9 mouse cellular contexts compared by ENCODE assay signal in the genomic region with DNA sequence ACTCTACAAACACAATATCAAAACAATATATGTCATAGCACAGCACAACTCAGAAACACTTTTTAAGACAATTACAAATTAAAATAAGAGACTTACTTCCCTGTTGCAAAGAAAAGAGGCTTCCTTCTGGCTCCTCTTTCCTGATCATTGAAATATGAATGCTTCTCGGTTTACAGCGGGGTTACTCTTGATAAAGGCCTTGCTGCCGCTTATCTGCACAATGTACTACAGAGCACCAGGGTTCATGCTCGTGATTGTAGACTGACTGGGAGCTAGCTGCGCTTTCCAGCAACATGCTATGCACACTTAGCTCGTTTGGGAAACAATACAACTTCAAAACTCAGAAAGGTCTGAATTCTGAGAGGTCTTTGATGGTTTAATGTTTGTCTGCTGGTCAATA. TPM values are rescaled to one million over a fixed set of nuclear protein-coding genes. Genes with fewer than 3 reads are reported as not detected.
DNase-seq lines count a peak whose midpoint lies in the region; ATAC-seq and TF ChIP-seq lines count a peak whose summit lies in the region.
"Had no signal": no experiment of that assay in that cellular context is flagged by ENCODE, and none has a peak within 500 bp of the region (broad histone marks: within the 10 kb centered on the region; RNA-seq: fewer than 3 reads in every experiment).

No protein-coding gene starts in this region.

- peak overlapping the region; percentile 51; the same call in 1 of the 2 replicates for H3K27ac ChIP-seq in forebrain, embryonic 10.5 days
- H3K27ac ChIP-seq in forebrain, postnatal 0 days (ENCODE audit: low read depth, low read length): no peak overlapping the region
- no peak overlapping the region for H3K27ac ChIP-seq in testis, adult 2 months (ENCODE audit: control insufficient read depth, insufficient read depth, low read depth, low read length)
- peak overlapping the region; percentile 58 for H3K27ac ChIP-seq in liver, embryonic 13.5 days

- 62% methylated on average over 6 of the region's 6 CpGs for WGBS in forebrain, embryonic 10.5 days
- 59% methylated on average over 6 of the region's 6 CpGs for WGBS in forebrain, postnatal 0 days
- WGBS in liver, embryonic 13.5 days (ENCODE audit: insufficient replicate concordance): 14% methylated on average over 6 of the region's 6 CpGs

- H3K4me2 ChIP-seq in forebrain, postnatal 0 days (ENCODE audit: low read depth): no peak overlapping the region
- peak overlapping the region; percentile 64 for H3K4me2 ChIP-seq in liver, embryonic 13.5 days

- H3K9ac ChIP-seq in forebrain, postnatal 0 days: no peak overlapping the region
- peak overlapping the region; percentile 46 for H3K9ac ChIP-seq in liver, embryonic 13.5 days

- H3K9me3 ChIP-seq in forebrain, embryonic 10.5 days: no peaks in the 10 kb centered on the region
- no peaks in the 10 kb centered on the region for H3K9me3 ChIP-seq in forebrain, postnatal 0 days (ENCODE audit: low read length)
- H3K9me3 ChIP-seq in liver, embryonic 13.5 days (replicated peaks): no peaks in the 10 kb centered on the region

- no peak for ATAC-seq in forebrain, postnatal 0 days
- peak; percentile 33; the same call in 1 of the 2 replicates for ATAC-seq in liver, embryonic 13.5 days (ENCODE audit: low read depth)

- H3K27me3 ChIP-seq in forebrain, embryonic 10.5 days (ENCODE audit: poor library complexity, severe bottlenecking): no peaks in the 10 kb centered on the region
- no peaks in the 10 kb centered on the region for H3K27me3 ChIP-seq in forebrain, postnatal 0 days (ENCODE audit: insufficient read depth, low read length)
- no peaks in the 10 kb centered on the region for H3K27me3 ChIP-seq in testis, adult 2 months (ENCODE audit: control insufficient read depth, insufficient read depth, low read length)
- H3K27me3 ChIP-seq in liver, embryonic 13.5 days: no peaks in the 10 kb centered on the region

- TF ChIP-seq CTCF in forebrain, postnatal 0 days (IDR thresholded peaks at IDR 0.05; ENCODE audit: low read depth): no peak
- no peak for TF ChIP-seq CTCF in testis, adult 2 months (IDR thresholded peaks at IDR 0.05; ENCODE audit: control insufficient read depth, insufficient read depth, insufficient replicate concordance, low read depth, low read length)

- H3K36me3 ChIP-seq in forebrain, embryonic 10.5 days (replicated peaks): 0 out of 2 replicates have a peak, but pooled peaks cover 9% of the 10 kb centered on the region
- no peaks in the 10 kb centered on the region for H3K36me3 ChIP-seq in forebrain, postnatal 0 days (ENCODE audit: insufficient read depth)
- H3K36me3 ChIP-seq in testis, adult 2 months (ENCODE audit: control insufficient read depth, insufficient read depth, low read length): no peaks in the 10 kb centered on the region
- peaks cover 3% of the 10 kb centered on the region; the same call in 1 of the 2 replicates for H3K36me3 ChIP-seq in liver, embryonic 13.5 days

- no peak for TF ChIP-seq POLR2A in testis, adult 2 months (IDR thresholded peaks at IDR 0.05; ENCODE audit: control insufficient read depth, low read depth, low read length)

- H3K4me3 ChIP-seq in forebrain, embryonic 10.5 days: peak overlapping the region; percentile 98
- H3K4me3 ChIP-seq in forebrain, postnatal 0 days (ENCODE audit: low read depth, low read length): no peak overlapping the region
- peak overlapping the region; percentile 57; the same call in 1 of the 2 replicates for H3K4me3 ChIP-seq in testis, adult 2 months (ENCODE audit: control insufficient read depth, low read depth, low read length)
- H3K4me3 ChIP-seq in liver, embryonic 13.5 days (replicated peaks): peak overlapping the region; percentile 98

- no peak for DNase-seq in forebrain, embryonic 10.5 days (ENCODE audit: extremely low spot score, low spot score)
- no peak for DNase-seq in forebrain, postnatal 0 days
- DNase-seq in testis, postnatal 10 days (ENCODE audit: low spot score): no peak
- peak; percentile 29 for DNase-seq in liver, embryonic 13.5 days
- no peak for DNase-seq in spleen, adult 18-20 months
- DNase-seq in cerebellum, postnatal 14 days: no peak
- DNase-seq in layer of hippocampus, adult 9-10 months (ENCODE audit: low spot score): no peak

- peaks cover 18% of the 10 kb centered on the region for H3K4me1 ChIP-seq in forebrain, embryonic 10.5 days
- H3K4me1 ChIP-seq in forebrain, postnatal 0 days (ENCODE audit: insufficient read depth): no peaks in the 10 kb centered on the region
- H3K4me1 ChIP-seq in testis, adult 2 months (ENCODE audit: control insufficient read depth, insufficient read depth, low read length): no peaks in the 10 kb centered on the region; the same call in 1 of the 2 replicates
- H3K4me1 ChIP-seq in liver, embryonic 13.5 days (replicated peaks): peaks cover 32% of the 10 kb centered on the region

RNA-seq across cellular contexts. Expression of gene Nfatc2ip, which starts 0.7 kb away (rescaled TPM):
- 2.6 and 2.8 TPM in 2 replicates for polyA plus RNA-seq in forebrain, embryonic 10.5 days (2016; fragmentation: Nextera tagmentation; extraction: Ambion mirVana)
- total RNA-seq in forebrain, postnatal 0 days (2014; rRNA removed): 5.2 and 6.3 TPM in 2 replicates
- polyA plus RNA-seq in forebrain, postnatal 0 days (2015; fragmentation: Nextera tagmentation; extraction: Ambion mirVana): 2.2 and 2.4 TPM in 2 replicates
- 39.4 and 41.3 TPM in 2 replicates for polyA plus RNA-seq in testis, adult 2 months (2012; rRNA removed)
- 2.6 and 3.0 TPM in 2 replicates for polyA plus RNA-seq in liver, embryonic 13.5 days (2015; fragmentation: Nextera tagmentation; extraction: Ambion mirVana)

RNA-seq across cellular contexts. Expression of gene Cd19, which starts 17.5 kb away (rescaled TPM):
- 0.07 and 0.14 TPM in 2 replicates for polyA plus RNA-seq in forebrain, embryonic 10.5 days (2016; fragmentation: Nextera tagmentation; extraction: Ambion mirVana)
- total RNA-seq in forebrain, postnatal 0 days (2014; rRNA removed): 0.67 TPM in 1 of 2 replicates, not detected in the other
- not detected in 2 replicates for polyA plus RNA-seq in forebrain, postnatal 0 days (2015; fragmentation: Nextera tagmentation; extraction: Ambion mirVana)
- polyA plus RNA-seq in testis, adult 2 months (2012; rRNA removed): 1.8 TPM in 2 replicates
- 0.14 and 0.23 TPM in 2 replicates for polyA plus RNA-seq in liver, embryonic 13.5 days (2015; fragmentation: Nextera tagmentation; extraction: Ambion mirVana)
- total RNA-seq: left cerebral cortex, adult 18-20 months had no signal

RNA-seq across cellular contexts. Expression of gene Spns1, which starts 20.0 kb away (rescaled TPM):
- polyA plus RNA-seq in forebrain, embryonic 10.5 days (2016; fragmentation: Nextera tagmentation; extraction: Ambion mirVana): 64.7 and 68.6 TPM in 2 replicates
- 102 and 198 TPM in 2 replicates for total RNA-seq in forebrain, postnatal 0 days (2014; rRNA removed)
- 71.3 and 78.4 TPM in 2 replicates for polyA plus RNA-seq in forebrain, postnatal 0 days (2015; fragmentation: Nextera tagmentation; extraction: Ambion mirVana)
- 30.9 and 44.2 TPM in 2 replicates for polyA plus RNA-seq in testis, adult 2 months (2012; rRNA removed)
- 19.7 and 21.6 TPM in 2 replicates for polyA plus RNA-seq in liver, embryonic 13.5 days (2015; fragmentation: Nextera tagmentation; extraction: Ambion mirVana)

RNA-seq across cellular contexts. Expression of gene Lat, which starts 27.9 kb away (rescaled TPM):
- 2.0 and 2.4 TPM in 2 replicates for polyA plus RNA-seq in forebrain, embryonic 10.5 days (2016; fragmentation: Nextera tagmentation; extraction: Ambion mirVana)
- total RNA-seq in forebrain, postnatal 0 days (2014; rRNA removed): 1.4 and 1.7 TPM in 2 replicates
- polyA plus RNA-seq in forebrain, postnatal 0 days (2015; fragmentation: Nextera tagmentation; extraction: Ambion mirVana): 0.15 and 0.38 TPM in 2 replicates
- polyA plus RNA-seq in testis, adult 2 months (2012; rRNA removed): 0.53 and 0.57 TPM in 2 replicates
- polyA plus RNA-seq in liver, embryonic 13.5 days (2015; fragmentation: Nextera tagmentation; extraction: Ambion mirVana): 10.9 and 12.4 TPM in 2 replicates

RNA-seq across cellular contexts. Expression of gene Rabep2, which starts 31.3 kb away (rescaled TPM):
- 24.8 and 25.5 TPM in 2 replicates for polyA plus RNA-seq in forebrain, embryonic 10.5 days (2016; fragmentation: Nextera tagmentation; extraction: Ambion mirVana)
- total RNA-seq in forebrain, postnatal 0 days (2014; rRNA removed): 26.1 and 26.4 TPM in 2 replicates
- polyA plus RNA-seq in forebrain, postnatal 0 days (2015; fragmentation: Nextera tagmentation; extraction: Ambion mirVana): 17.3 and 19.3 TPM in 2 replicates
- 17.6 and 17.7 TPM in 2 replicates for polyA plus RNA-seq in testis, adult 2 months (2012; rRNA removed)
- 5.8 and 6.1 TPM in 2 replicates for polyA plus RNA-seq in liver, embryonic 13.5 days (2015; fragmentation: Nextera tagmentation; extraction: Ambion mirVana)

Comparison
In these comparisons a context has a peak if more than half of its experiments do, and no peak if none do; other contexts are left out.
1. H3K27ac ChIP-seq: peak in forebrain, embryonic 10.5 days (single experiment) and liver, embryonic 13.5 days (single experiment); none in forebrain, postnatal 0 days (single experiment) and testis, adult 2 months (single experiment).
2. RNA of gene Nfatc2ip, which starts 0.7 kb away (polyA plus RNA-seq): 39.4 to 41.3 TPM in testis, adult 2 months; 2.6 to 2.8 TPM in forebrain, embryonic 10.5 days, 2.6 to 3.0 TPM in liver, embryonic 13.5 days and 2.2 to 2.4 TPM in forebrain, postnatal 0 days; every median in the first group is over 10 times any median in the second.